9 mouse cellular contexts compared by ENCODE assay signal in genomic region chr10:81027331-81027730, GRCm38 (mm10). TPM values are rescaled to one million over a fixed set of nuclear protein-coding genes. Genes with fewer than 3 reads are reported as not detected.
DNase-seq lines count a peak whose midpoint lies in the region; ATAC-seq and TF ChIP-seq lines count a peak whose summit lies in the region.
"Had no signal": no experiment of that assay in that cellular context is flagged by ENCODE, and none has a peak within 500 bp of the region (broad histone marks: within the 10 kb centered on the region; RNA-seq: fewer than 3 reads in every experiment).

No protein-coding gene starts in this region.

- no peak for ATAC-seq in forebrain, postnatal 0 days
- ATAC-seq: forebrain, embryonic 15.5 days had no signal

- 73% methylated on average over 4 of the region's 4 CpGs for WGBS in forebrain, postnatal 0 days

- TF ChIP-seq CTCF in embryonic fibroblast, embryonic 13.5 days (IDR thresholded peaks at IDR 0.05; ENCODE audit: borderline replicate concordance, insufficient read depth, low read length), result no peak
- TF ChIP-seq CTCF in forebrain, postnatal 0 days (IDR thresholded peaks at IDR 0.05; ENCODE audit: low read depth), result no peak

- peaks cover 20% of the 10 kb centered on the region for H3K36me3 ChIP-seq in forebrain, postnatal 0 days (ENCODE audit: insufficient read depth)

- no peak for TF ChIP-seq POLR2A in embryonic fibroblast, embryonic 13.5 days (IDR thresholded peaks at IDR 0.05; ENCODE audit: low read depth, low read length)

- H3K9me3 ChIP-seq in forebrain, postnatal 0 days (ENCODE audit: low read length), result no peaks in the 10 kb centered on the region
- H3K9me3 ChIP-seq: forebrain, embryonic 15.5 days; lung, embryonic 15.5 days had no signal

- no peaks in the 10 kb centered on the region; the same call in 1 of the 2 replicates for H3K27me3 ChIP-seq in forebrain, postnatal 0 days (ENCODE audit: insufficient read depth, low read length)

- H3K4me2 ChIP-seq in forebrain, postnatal 0 days (ENCODE audit: low read depth), result no peak overlapping the region
- H3K4me2 ChIP-seq: forebrain, embryonic 15.5 days; lung, embryonic 15.5 days had no signal

- peak overlapping the region; percentile 5; the same call in 1 of the 2 replicates for H3K27ac ChIP-seq in embryonic fibroblast, embryonic 13.5 days (ENCODE audit: insufficient read depth, low read length)
- no peak overlapping the region for H3K27ac ChIP-seq in forebrain, postnatal 0 days (ENCODE audit: low read depth, low read length)
- H3K27ac ChIP-seq: forebrain, embryonic 15.5 days; lung, embryonic 15.5 days had no signal

- peak; percentile 44 to 53 for DNase-seq in right cerebral cortex, adult 2 months (ENCODE audit: low spot score in 2 of 2)
- no peak for DNase-seq in right cerebral cortex, postnatal 14 days
- DNase-seq in adrenal gland, postnatal 36 days, result peak; percentile 75 to 78
- peak; percentile 79 for DNase-seq in skeletal muscle tissue, adult 2 months (ENCODE audit: low read depth, low spot score)
- no peak for DNase-seq in ovary, postnatal 10 days (ENCODE audit: low spot score)
- DNase-seq in forebrain, postnatal 0 days, result no peak

- H3K4me1 ChIP-seq in embryonic fibroblast, embryonic 13.5 days (ENCODE audit: control insufficient read depth, insufficient read depth, low read length), result peaks cover 5% of the 10 kb centered on the region; the same call in 1 of the 2 replicates
- H3K4me1 ChIP-seq in forebrain, postnatal 0 days (ENCODE audit: insufficient read depth), result peaks cover 4% of the 10 kb centered on the region; the same call in 1 of the 2 replicates

- H3K4me3 ChIP-seq in embryonic fibroblast, embryonic 13.5 days (ENCODE audit: insufficient read depth, low read length), result no peak overlapping the region
- H3K4me3 ChIP-seq in forebrain, postnatal 0 days (ENCODE audit: low read depth, low read length), result no peak overlapping the region
- H3K4me3 ChIP-seq: forebrain, embryonic 15.5 days; lung, embryonic 15.5 days had no signal

- H3K9ac ChIP-seq in forebrain, postnatal 0 days, result no peak overlapping the region
- H3K9ac ChIP-seq: forebrain, embryonic 15.5 days; lung, embryonic 15.5 days had no signal

RNA-seq across cellular contexts. Expression of gene Diras1, which starts 1.9 kb away (rescaled TPM):
- total RNA-seq in adrenal gland, postnatal 36 days (2021), result 1 to 10 TPM; 1.2 to 1.5 TPM
- not detected in 2 replicates for polyA plus RNA-seq in embryonic fibroblast, embryonic 13.5 days (2011; ENCODE audit: insufficient read length, low read depth, missing spikeins)
- 65.4 and 76.0 TPM in 2 replicates for total RNA-seq in forebrain, postnatal 0 days (2014; rRNA removed)
- polyA plus RNA-seq in forebrain, postnatal 0 days (2015; fragmentation: Nextera tagmentation; extraction: Ambion mirVana), result 66.1 and 70.2 TPM in 2 replicates

RNA-seq across cellular contexts. Expression of gene Slc39a3, which starts 9.9 kb away (rescaled TPM):
- 10 to 100 TPM; 33.2 to 68.5 TPM for total RNA-seq in adrenal gland, postnatal 36 days (2021)
- polyA plus RNA-seq in embryonic fibroblast, embryonic 13.5 days (2011; ENCODE audit: insufficient read length, low read depth, missing spikeins), result 11.9 and 13.1 TPM in 2 replicates
- total RNA-seq in forebrain, postnatal 0 days (2014; rRNA removed), result 82.1 and 104 TPM in 2 replicates
- 43.5 and 45.2 TPM in 2 replicates for polyA plus RNA-seq in forebrain, postnatal 0 days (2015; fragmentation: Nextera tagmentation; extraction: Ambion mirVana)

RNA-seq across cellular contexts. Expression of gene Gng7, which starts 12.6 kb away (rescaled TPM):
- total RNA-seq in adrenal gland, postnatal 36 days (2021), result 1 to 10 TPM; 6.4 to 6.7 TPM
- polyA plus RNA-seq in embryonic fibroblast, embryonic 13.5 days (2011; ENCODE audit: insufficient read length, low read depth, missing spikeins), result 5.3 and 5.4 TPM in 2 replicates
- 64.5 and 91.4 TPM in 2 replicates for total RNA-seq in forebrain, postnatal 0 days (2014; rRNA removed)
- 76.2 and 85.7 TPM in 2 replicates for polyA plus RNA-seq in forebrain, postnatal 0 days (2015; fragmentation: Nextera tagmentation; extraction: Ambion mirVana)

RNA-seq across cellular contexts. Expression of gene Sgta, which starts 32.6 kb away (rescaled TPM):
- total RNA-seq in adrenal gland, postnatal 36 days (2021), result 100 to 1,000 TPM; 223 to 227 TPM
- 85.2 and 90.7 TPM in 2 replicates for polyA plus RNA-seq in embryonic fibroblast, embryonic 13.5 days (2011; ENCODE audit: insufficient read length, low read depth, missing spikeins)
- 176 and 215 TPM in 2 replicates for total RNA-seq in forebrain, postnatal 0 days (2014; rRNA removed)
- 326 and 360 TPM in 2 replicates for polyA plus RNA-seq in forebrain, postnatal 0 days (2015; fragmentation: Nextera tagmentation; extraction: Ambion mirVana)

RNA-seq across cellular contexts. Expression of gene Thop1, which starts 42.5 kb away (rescaled TPM):
- 10 to 100 TPM; 51.5 to 56.6 TPM for total RNA-seq in adrenal gland, postnatal 36 days (2021)
- 30.4 and 33.8 TPM in 2 replicates for polyA plus RNA-seq in embryonic fibroblast, embryonic 13.5 days (2011; ENCODE audit: insufficient read length, low read depth, missing spikeins)
- 69.0 and 74.6 TPM in 2 replicates for total RNA-seq in forebrain, postnatal 0 days (2014; rRNA removed)
- polyA plus RNA-seq in forebrain, postnatal 0 days (2015; fragmentation: Nextera tagmentation; extraction: Ambion mirVana), result 45.9 and 52.5 TPM in 2 replicates

Comparison
In these comparisons a context has a peak if more than half of its experiments do, and no peak if none do; other contexts are left out.
1. DNase-seq: peak in right cerebral cortex, adult 2 months (2 of 2), adrenal gland, postnatal 36 days (2 of 2) and skeletal muscle tissue, adult 2 months (single experiment); none in right cerebral cortex, postnatal 14 days (single experiment), ovary, postnatal 10 days (single experiment) and forebrain, postnatal 0 days (single experiment).
2. RNA of gene Diras1, which starts 1.9 kb away (total RNA-seq): 65.4 to 76.0 TPM in forebrain, postnatal 0 days; 1.2 to 1.5 TPM in adrenal gland, postnatal 36 days; every median in the first group is over 10 times any median in the second.